Mouse (Mus musculus): Measurements from ENCODE around the gene Cbx1. TPM values are rescaled to one million over a fixed set of nuclear protein-coding genes. Genes with fewer than 3 reads are reported as not detected.

The Cbx1 gene
- total RNA-seq (2012; rRNA removed), result 112 and 153 TPM in 2 replicates

DNA sequence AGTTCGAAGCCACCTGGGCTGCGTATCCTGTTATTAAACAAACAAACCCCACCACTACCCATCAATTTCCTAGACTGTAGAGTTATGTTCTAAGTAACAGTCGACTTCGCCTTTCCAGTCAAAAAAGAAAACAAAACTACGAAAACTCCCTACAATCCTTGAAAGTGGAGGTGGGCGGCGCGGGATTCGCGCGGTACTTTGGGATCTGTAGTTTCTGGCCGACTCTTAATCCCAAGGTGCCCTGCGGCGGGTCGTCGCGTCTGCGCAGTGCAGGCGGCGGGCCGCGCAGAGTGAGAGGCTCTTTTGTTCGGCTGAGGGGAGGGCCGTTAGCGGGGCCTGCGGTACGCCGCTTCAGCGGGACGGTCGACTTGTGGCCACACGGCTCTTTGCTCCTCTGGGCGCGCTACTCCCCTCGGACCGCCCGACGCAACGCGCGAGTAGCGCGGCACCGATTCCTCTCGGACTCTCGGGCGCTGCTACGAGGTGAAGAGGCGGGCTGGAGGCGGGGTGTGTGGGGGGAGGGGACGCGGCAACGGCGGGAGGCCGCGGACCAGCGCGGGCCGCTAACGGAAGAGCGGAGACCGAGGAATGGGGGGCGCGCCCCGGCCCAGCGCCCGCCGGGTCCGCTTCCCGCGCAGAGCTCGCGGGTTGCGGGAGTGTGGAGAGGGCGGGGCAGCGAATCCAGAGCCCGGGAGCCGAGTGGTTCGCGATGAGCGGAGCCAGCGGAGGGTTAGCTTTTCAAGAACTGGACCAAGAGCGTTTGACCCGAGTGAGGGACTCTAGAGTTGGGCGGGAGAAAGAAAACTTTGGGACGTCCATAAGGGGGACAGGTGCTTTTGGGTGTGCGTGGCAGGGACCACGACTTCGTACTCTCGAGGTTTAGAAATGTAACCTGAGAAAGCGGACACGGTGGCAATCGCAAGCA is at the start of gene Cbx1:
TSS of gene Cbx1 (plus strand) at position 257 of the 925 bp plus-strand sequence.
- DNase-seq (ENCODE audit: low read depth, low spot score), result peak; percentile 90
- in situ Hi-C loops (cut with MboI; ENCODE audit: low sequenced_read_pairs in 2 of 2, unreplicated experiment in 2 of 2), result no loop called here
- Histone ChIP-seq H3K36me3 (ENCODE audit: control insufficient read depth, insufficient read depth, low read length, poor library complexity, severe bottlenecking) (no peaks in the 10 kb centered on the region; the same call in 1 of the 2 replicates), H3K4me1 (ENCODE audit: control insufficient read depth in 2 of 2, insufficient read depth in 2 of 2, low read length in 2 of 2, poor library complexity in 1 of 2) (peaks cover 3 to 17% of the 10 kb centered on the region in 2 experiments), H3K4me3 (ENCODE audit: insufficient read depth in 1 of 2, low read depth in 1 of 2, low read length in 2 of 2, poor library complexity in 1 of 2, severe bottlenecking in 1 of 2) (peak within 1 kb of the TSS; percentile 96 to 99), H3K9ac (ENCODE audit: insufficient read depth, low read depth, low read length, poor library complexity, severe bottlenecking) (peak within 1 kb of the TSS; percentile 99), H3K9me3 (ENCODE audit: control insufficient read depth, insufficient read depth, low read depth, low read length) (no peaks in the 10 kb centered on the region), H3K27ac (ENCODE audit: insufficient read depth, low read depth, low read length, poor library complexity, severe bottlenecking) (peak within 1 kb of the TSS; percentile 97)
- TF ChIP-seq MAFK (IDR thresholded peaks at IDR 0.05; ENCODE audit: insufficient read depth, low read depth, low read length), result no peak
- TF ChIP-seq HCFC1 (IDR thresholded peaks at IDR 0.05; ENCODE audit: borderline replicate concordance, insufficient read depth, low read length), result peak; percentile 90

DNA sequence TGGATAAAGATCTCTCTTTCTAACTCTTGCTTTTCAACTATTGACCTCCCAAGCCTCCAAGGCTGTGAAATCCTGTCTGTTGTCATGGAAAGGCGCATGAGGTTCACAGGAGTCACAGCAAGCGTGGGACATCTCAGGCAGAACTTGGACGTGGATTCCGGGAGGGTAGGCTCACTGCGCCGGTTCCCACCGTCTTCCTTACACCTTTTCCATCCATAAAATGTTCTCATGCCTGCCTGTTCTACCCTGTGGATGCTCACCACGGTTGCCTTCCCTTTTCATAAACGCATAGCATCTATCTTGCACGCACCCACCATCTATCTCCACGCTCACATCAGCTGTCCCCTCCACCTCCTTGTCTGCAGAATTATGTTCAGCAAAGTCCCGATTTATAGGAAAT is 48.1 kb upstream of the Cbx1 start:
- DNase-seq (ENCODE audit: low read depth, low spot score), result no peak
- H3K27ac ChIP-seq (ENCODE audit: insufficient read depth, low read depth, low read length, poor library complexity, severe bottlenecking), result no peak overlapping the region
- H3K4me1 ChIP-seq (ENCODE audit: control insufficient read depth in 2 of 2, insufficient read depth in 2 of 2, low read length in 2 of 2, poor library complexity in 1 of 2), result peaks cover 6 to 11% of the 10 kb centered on the region in 2 experiments; a peak in 1 of 4 replicates
- in situ Hi-C loops (cut with MboI; ENCODE audit: low sequenced_read_pairs in 2 of 2, unreplicated experiment in 2 of 2), result no loop called here
- H3K4me3 ChIP-seq (ENCODE audit: insufficient read depth in 1 of 2, low read depth in 1 of 2, low read length in 2 of 2, poor library complexity in 1 of 2, severe bottlenecking in 1 of 2), result no peak overlapping the region
- no peaks in the 10 kb centered on the region for H3K9me3 ChIP-seq (ENCODE audit: control insufficient read depth, insufficient read depth, low read depth, low read length)
- H3K36me3 ChIP-seq (ENCODE audit: control insufficient read depth, insufficient read depth, low read length, poor library complexity, severe bottlenecking), result no peaks in the 10 kb centered on the region
- no peak overlapping the region for H3K9ac ChIP-seq (ENCODE audit: insufficient read depth, low read depth, low read length, poor library complexity, severe bottlenecking)
- TF ChIP-seq HCFC1 (IDR thresholded peaks at IDR 0.05; ENCODE audit: borderline replicate concordance, insufficient read depth, low read length) (no peak), ZNF384 (IDR thresholded peaks at IDR 0.05; ENCODE audit: low read depth, low read length) (no peak), ZC3H11A (IDR thresholded peaks at IDR 0.05; ENCODE audit: borderline replicate concordance, low read depth, low read length) (no peak), MAFK (IDR thresholded peaks at IDR 0.05; ENCODE audit: insufficient read depth, low read depth, low read length) (no peak), CHD2 (IDR thresholded peaks at IDR 0.05; ENCODE audit: low read depth, low read length) (no peak)

DNA sequence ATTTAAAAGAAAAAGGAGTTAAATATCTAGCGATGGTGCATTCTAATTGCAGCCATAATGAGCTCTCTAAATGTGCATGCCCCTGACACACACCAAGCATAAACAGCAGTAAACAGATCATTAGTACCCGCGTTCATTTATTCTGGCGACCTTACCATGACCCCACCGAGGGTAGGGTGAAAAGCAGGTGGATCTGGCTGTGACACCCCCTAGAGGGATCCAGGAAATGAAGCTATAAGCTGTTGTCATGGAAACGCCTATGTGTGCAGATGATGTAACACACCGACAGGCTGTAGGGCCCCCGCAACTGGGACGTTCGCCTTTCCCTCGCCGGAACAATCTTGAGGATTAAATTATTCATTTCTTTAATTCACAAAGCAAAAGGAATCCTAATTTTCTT is 46.9 kb upstream of the Cbx1 start:
- H3K9me3 ChIP-seq (ENCODE audit: control insufficient read depth, insufficient read depth, low read depth, low read length), result no peaks in the 10 kb centered on the region
- H3K4me1 ChIP-seq (ENCODE audit: control insufficient read depth in 2 of 2, insufficient read depth in 2 of 2, low read length in 2 of 2, poor library complexity in 1 of 2), result peaks cover 6 to 11% of the 10 kb centered on the region in 2 experiments; a peak in 1 of 4 replicates
- no peak overlapping the region for H3K4me3 ChIP-seq (ENCODE audit: insufficient read depth in 1 of 2, low read depth in 1 of 2, low read length in 2 of 2, poor library complexity in 1 of 2, severe bottlenecking in 1 of 2)
- no peak overlapping the region for H3K9ac ChIP-seq (ENCODE audit: insufficient read depth, low read depth, low read length, poor library complexity, severe bottlenecking)
- in situ Hi-C loops (cut with MboI; ENCODE audit: low sequenced_read_pairs in 2 of 2, unreplicated experiment in 2 of 2), result no loop called here
- DNase-seq (ENCODE audit: low read depth, low spot score), result no peak
- H3K36me3 ChIP-seq (ENCODE audit: control insufficient read depth, insufficient read depth, low read length, poor library complexity, severe bottlenecking), result no peaks in the 10 kb centered on the region
- no peak for TF ChIP-seq HCFC1 (IDR thresholded peaks at IDR 0.05; ENCODE audit: borderline replicate concordance, insufficient read depth, low read length)
- no peak for TF ChIP-seq MAFK (IDR thresholded peaks at IDR 0.05; ENCODE audit: insufficient read depth, low read depth, low read length)
- no peak for TF ChIP-seq CHD2 (IDR thresholded peaks at IDR 0.05; ENCODE audit: low read depth, low read length)
- TF ChIP-seq ZNF384 (IDR thresholded peaks at IDR 0.05; ENCODE audit: low read depth, low read length), result no peak
- no peak for TF ChIP-seq ZC3H11A (IDR thresholded peaks at IDR 0.05; ENCODE audit: borderline replicate concordance, low read depth, low read length)
- H3K27ac ChIP-seq (ENCODE audit: insufficient read depth, low read depth, low read length, poor library complexity, severe bottlenecking), result no peak overlapping the region

DNA sequence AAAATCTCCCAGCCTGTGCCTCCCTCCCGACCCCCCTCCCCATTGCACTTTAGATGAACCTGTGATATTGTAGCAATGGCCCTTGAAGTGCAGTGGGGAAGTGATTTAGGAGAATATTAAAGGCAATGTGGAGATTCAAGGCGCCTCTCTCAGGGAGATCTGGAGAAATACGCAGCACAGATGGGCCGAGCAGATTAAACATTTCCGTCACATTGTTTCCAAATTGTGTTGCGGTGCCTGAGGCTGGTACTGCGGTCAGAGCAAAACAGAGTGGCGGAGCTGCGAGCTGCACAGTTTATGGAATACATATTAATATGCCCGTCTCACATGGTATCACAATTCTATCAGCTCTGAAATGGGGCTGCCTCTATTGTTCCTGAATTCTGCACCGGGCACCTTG is 45.9 kb upstream of the Cbx1 start:
- H3K4me3 ChIP-seq (ENCODE audit: insufficient read depth in 1 of 2, low read depth in 1 of 2, low read length in 2 of 2, poor library complexity in 1 of 2, severe bottlenecking in 1 of 2), result peak overlapping the region in 1 of 2 experiments; percentile 16; a peak in 1 of 4 replicates
- no peak for TF ChIP-seq CHD2 (IDR thresholded peaks at IDR 0.05; ENCODE audit: low read depth, low read length)
- no peak for TF ChIP-seq HCFC1 (IDR thresholded peaks at IDR 0.05; ENCODE audit: borderline replicate concordance, insufficient read depth, low read length)
- TF ChIP-seq MAFK (IDR thresholded peaks at IDR 0.05; ENCODE audit: insufficient read depth, low read depth, low read length), result no peak
- no peak for TF ChIP-seq ZNF384 (IDR thresholded peaks at IDR 0.05; ENCODE audit: low read depth, low read length)
- TF ChIP-seq ZC3H11A (IDR thresholded peaks at IDR 0.05; ENCODE audit: borderline replicate concordance, low read depth, low read length), result no peak
- no peaks in the 10 kb centered on the region for H3K36me3 ChIP-seq (ENCODE audit: control insufficient read depth, insufficient read depth, low read length, poor library complexity, severe bottlenecking)
- no peak overlapping the region for H3K9ac ChIP-seq (ENCODE audit: insufficient read depth, low read depth, low read length, poor library complexity, severe bottlenecking)
- no peak for DNase-seq (ENCODE audit: low read depth, low spot score)
- H3K9me3 ChIP-seq (ENCODE audit: control insufficient read depth, insufficient read depth, low read depth, low read length), result no peaks in the 10 kb centered on the region
- in situ Hi-C loops (cut with MboI; ENCODE audit: low sequenced_read_pairs in 2 of 2, unreplicated experiment in 2 of 2), result no loop called here
- H3K27ac ChIP-seq (ENCODE audit: insufficient read depth, low read depth, low read length, poor library complexity, severe bottlenecking), result no peak overlapping the region
- peaks cover 6 to 11% of the 10 kb centered on the region in 2 experiments; a peak in 1 of 4 replicates for H3K4me1 ChIP-seq (ENCODE audit: control insufficient read depth in 2 of 2, insufficient read depth in 2 of 2, low read length in 2 of 2, poor library complexity in 1 of 2)

All from ES-E14 (cell line).